Mouse (Mus musculus) midbrain, postnatal 0 days (tissue): ENCODE measurements at regions not wholly inside any gene's neighbourhood (a gene's known extent, or its start where the extent isn't known, plus 50 kb on each side); places are given as distances from the start of the nearest gene placed in this dataset.

Experiments
- ATAC-seq: fragments of 200-750 bp; cut with Nextera tagmentation; 2 replicates; pipeline ENCODE4 v1.8.0; 2017; ENCODE audit warnings: moderate number of reproducible peaks, mild to moderate bottlenecking, moderate TSS enrichment, moderate library complexity; ENCODE audit not compliant: low FRiP score
- DNase-seq: peaks from one replicate; pipeline ENCODE4 v3.0.0-alpha.2; 2015; ENCODE audit warnings: low spot score
- H3K27ac ChIP-seq: fragments of 300-500 bp; sonication (generic); 2 replicates; pipeline ENCODE4 v1.5.1; 2014; ENCODE audit warnings: low read depth, mild to moderate bottlenecking, low read length, mixed read lengths
- H3K27me3 ChIP-seq: fragments of 300-500 bp; sonication (generic); 2 replicates; pipeline ENCODE4 v1.6.1; 2014; ENCODE audit warnings: low read length, control low read depth, mixed read lengths; ENCODE audit not compliant: insufficient read depth
- H3K36me3 ChIP-seq: fragments of 300-500 bp; sonication (generic); 2 replicates; pipeline ENCODE4 v1.6.1; 2014; ENCODE audit warnings: low read length, control low read depth, mixed read lengths; ENCODE audit not compliant: insufficient read depth
- H3K4me1 ChIP-seq: fragments of 300-500 bp; sonication (generic); 2 replicates; pipeline ENCODE4 v1.6.1; 2014; ENCODE audit warnings: mild to moderate bottlenecking, control low read depth, antibody characterized with exemption, low read length, mixed read lengths; ENCODE audit not compliant: insufficient read depth
- H3K4me2 ChIP-seq: fragments of 300-500 bp; sonication (generic); 2 replicates; pipeline ENCODE4 v1.6.1; 2014; ENCODE audit warnings: low read depth, mild to moderate bottlenecking, low read length, mixed read lengths; ENCODE audit not compliant: poor library complexity, severe bottlenecking
- H3K4me3 ChIP-seq: fragments of 300-500 bp; sonication (generic); 2 replicates; pipeline ENCODE4 v1.5.1; 2014; ENCODE audit warnings: low read depth, mild to moderate bottlenecking, low read length, moderate library complexity
- H3K9ac ChIP-seq: fragments of 300-500 bp; sonication (generic); replicated peaks from 2 replicates; pipeline ENCODE4 v1.6.1; 2014; ENCODE audit warnings: mild to moderate bottlenecking, low read length, moderate library complexity, mixed read lengths; ENCODE audit not compliant: poor library complexity, severe bottlenecking
- H3K9me3 ChIP-seq: fragments of 300-500 bp; sonication (generic); 2 replicates; pipeline ENCODE4 v1.6.1; 2016; ENCODE audit warnings: low read length, control low read depth
- CTCF ChIP-seq: IDR thresholded peaks from 2 replicates; pipeline ENCODE4 v1.5.1; 2016; ENCODE audit warnings: antibody characterized with exemption, mild to moderate bottlenecking
- WGBS: fragments of 180-500 bp; shearing (Covaris S2); extraction: QIAGEN DNeasy Blood & Tissue Kit; methylation state at CpG from one replicate; pipeline ENCODE4 v1.1.7; 2014; 5-methylcytosine and 5-hydroxymethylcytosine counted together

GRCm38 (mm10) chr5:102424636-102425242 lies 56.5 kb upstream of the Arhgap24 start:
- no peak overlapping the region for H3K27ac ChIP-seq
- no peaks in the 10 kb centered on the region for H3K27me3 ChIP-seq
- H3K4me3 ChIP-seq, result no peak overlapping the region
- WGBS, result 91% methylated on average over 16 of the region's 16 CpGs
- H3K4me1 ChIP-seq, result no peaks in the 10 kb centered on the region
- H3K9me3 ChIP-seq, result no peaks in the 10 kb centered on the region; the same call in 1 of the 2 replicates
- H3K9ac ChIP-seq, result no peak overlapping the region
- DNase-seq (no peak), ATAC-seq (no peak)
- H3K4me2 ChIP-seq, result no peak overlapping the region
- TF ChIP-seq CTCF, result no peak
- no peaks in the 10 kb centered on the region for H3K36me3 ChIP-seq

- WGBS, result 73% methylated on average over 3 of the region's 3 CpGs
- no peak overlapping the region for H3K9ac ChIP-seq
- ATAC-seq, result no peak
- no peak for TF ChIP-seq CTCF
- H3K4me1 ChIP-seq, result no peaks in the 10 kb centered on the region
- no peaks in the 10 kb centered on the region for H3K27me3 ChIP-seq
- no peak overlapping the region for H3K4me2 ChIP-seq
- H3K4me3 ChIP-seq, result no peak overlapping the region
- no peaks in the 10 kb centered on the region for H3K9me3 ChIP-seq
- no peaks in the 10 kb centered on the region for H3K36me3 ChIP-seq
- no peak for DNase-seq
- no peak overlapping the region for H3K27ac ChIP-seq
Measured at GRCm38 (mm10) chr5:102428310-102428709, 52.9 kb upstream of the Arhgap24 start.
